Mouse (Mus musculus): ENCODE measurements around the gene Prkn. TPM values are rescaled to one million over a fixed set of nuclear protein-coding genes. Genes with fewer than 3 reads are reported as not detected.

Prkn gene
- polyA plus RNA-seq, 1 experiment from 2014 or later = 5.7 TPM

GRCm38 (mm10) chr17:11032366-11032765 lies 192.2 kb downstream of the Prkn start:
- Histone ChIP-seq H3K4me3 (ENCODE audit: low read length) (no peak overlapping the region), H3K27me3 (replicated peaks; ENCODE audit: control insufficient read depth, insufficient read depth, low read length) (no peaks in the 10 kb centered on the region), H3K9ac (ENCODE audit: low read depth, low read length) (no peak overlapping the region), H3K9me3 (ENCODE audit: control insufficient read depth, low read length) (no peaks in the 10 kb centered on the region), H3K36me3 (ENCODE audit: control insufficient read depth, insufficient read depth, low read length) (no peaks in the 10 kb centered on the region), H3K27ac (ENCODE audit: low read depth, low read length) (no peak overlapping the region), H3K4me2 (ENCODE audit: low read length) (no peak overlapping the region), H3K4me1 (ENCODE audit: control insufficient read depth, insufficient read depth, low read depth, low read length) (no peaks in the 10 kb centered on the region)
- WGBS = 97% methylated on average over 2 of the region's 2 CpGs
- no peak for ATAC-seq

- H3K4me1 ChIP-seq (ENCODE audit: control insufficient read depth, insufficient read depth, low read depth, low read length) = no peaks in the 10 kb centered on the region
Observed at GRCm38 (mm10) chr17:11033594-11033993, 193.4 kb downstream of the Prkn start.

GRCm38 (mm10) chr17:11038272-11038671 lies 198.1 kb downstream of the Prkn start:
- H3K4me1 ChIP-seq (ENCODE audit: control insufficient read depth, insufficient read depth, low read depth, low read length) = no peaks in the 10 kb centered on the region
- H3K9ac ChIP-seq (ENCODE audit: low read depth, low read length) = no peak overlapping the region
- H3K4me3 ChIP-seq (ENCODE audit: low read length) = no peak overlapping the region
- 100% methylated on average over 1 of the region's 1 CpGs for WGBS
- H3K9me3 ChIP-seq (ENCODE audit: control insufficient read depth, low read length) = no peaks in the 10 kb centered on the region
- H3K4me2 ChIP-seq (ENCODE audit: low read length) = no peak overlapping the region
- no peak for ATAC-seq
- H3K27ac ChIP-seq (ENCODE audit: low read depth, low read length) = no peak overlapping the region
- H3K36me3 ChIP-seq (ENCODE audit: control insufficient read depth, insufficient read depth, low read length) = no peaks in the 10 kb centered on the region
- no peaks in the 10 kb centered on the region for H3K27me3 ChIP-seq (replicated peaks; ENCODE audit: control insufficient read depth, insufficient read depth, low read length)

More at GRCm38 (mm10) chr17:11033594-11033993, 193.4 kb downstream of the Prkn start:
- Histone ChIP-seq H3K4me2 (ENCODE audit: low read length) (no peak overlapping the region), H3K9ac (ENCODE audit: low read depth, low read length) (no peak overlapping the region), H3K9me3 (ENCODE audit: control insufficient read depth, low read length) (no peaks in the 10 kb centered on the region), H3K27me3 (replicated peaks; ENCODE audit: control insufficient read depth, insufficient read depth, low read length) (no peaks in the 10 kb centered on the region), H3K36me3 (ENCODE audit: control insufficient read depth, insufficient read depth, low read length) (no peaks in the 10 kb centered on the region), H3K4me3 (ENCODE audit: low read length) (no peak overlapping the region), H3K27ac (ENCODE audit: low read depth, low read length) (no peak overlapping the region)
- WGBS = 46% methylated on average over 2 of the region's 2 CpGs
- no peak for ATAC-seq

GRCm38 (mm10) chr17:11058986-11059385 lies 218.8 kb downstream of the Prkn start:
- WGBS = 87% methylated on average over 1 of the region's 1 CpGs
- H3K4me1 ChIP-seq (ENCODE audit: control insufficient read depth, insufficient read depth, low read depth, low read length) = no peaks in the 10 kb centered on the region
- no peak overlapping the region for H3K4me3 ChIP-seq (ENCODE audit: low read length)
- H3K27me3 ChIP-seq (replicated peaks; ENCODE audit: control insufficient read depth, insufficient read depth, low read length) = no peaks in the 10 kb centered on the region
- ATAC-seq = no peak
- no peaks in the 10 kb centered on the region for H3K9me3 ChIP-seq (ENCODE audit: control insufficient read depth, low read length)
- H3K9ac ChIP-seq (ENCODE audit: low read depth, low read length) = no peak overlapping the region
- H3K4me2 ChIP-seq (ENCODE audit: low read length) = no peak overlapping the region
- H3K27ac ChIP-seq (ENCODE audit: low read depth, low read length) = no peak overlapping the region
- H3K36me3 ChIP-seq (ENCODE audit: control insufficient read depth, insufficient read depth, low read length) = no peaks in the 10 kb centered on the region

- Histone ChIP-seq H3K9ac (ENCODE audit: low read depth, low read length) (no peak overlapping the region), H3K4me2 (ENCODE audit: low read length) (peak overlapping the region; percentile 47), H3K9me3 (ENCODE audit: control insufficient read depth, low read length) (no peaks in the 10 kb centered on the region), H3K4me1 (ENCODE audit: control insufficient read depth, insufficient read depth, low read depth, low read length) (peaks cover 15% of the 10 kb centered on the region), H3K27me3 (replicated peaks; ENCODE audit: control insufficient read depth, insufficient read depth, low read length) (no peaks in the 10 kb centered on the region), H3K36me3 (ENCODE audit: control insufficient read depth, insufficient read depth, low read length) (no peaks in the 10 kb centered on the region), H3K27ac (ENCODE audit: low read depth, low read length) (peak overlapping the region; percentile 65), H3K4me3 (ENCODE audit: low read length) (no peak overlapping the region)
- peak; percentile 75 for ATAC-seq
- WGBS = 2% methylated on average over 16 of the region's 16 CpGs
Observed at GRCm38 (mm10) chr17:11067076-11067703, 227.0 kb downstream of the Prkn start.

GRCm38 (mm10) chr17:11067704-11068475 lies 227.7 kb downstream of the Prkn start:
- H3K27me3 ChIP-seq (replicated peaks; ENCODE audit: control insufficient read depth, insufficient read depth, low read length) = no peaks in the 10 kb centered on the region
- H3K4me1 ChIP-seq (ENCODE audit: control insufficient read depth, insufficient read depth, low read depth, low read length) = peaks cover 15% of the 10 kb centered on the region
- peak overlapping the region; percentile 65 for H3K27ac ChIP-seq (ENCODE audit: low read depth, low read length)
- no peaks in the 10 kb centered on the region for H3K9me3 ChIP-seq (ENCODE audit: control insufficient read depth, low read length)
- no peaks in the 10 kb centered on the region for H3K36me3 ChIP-seq (ENCODE audit: control insufficient read depth, insufficient read depth, low read length)
- WGBS = 5% methylated on average over 14 of the region's 14 CpGs
- peak overlapping the region; percentile 9; the same call in 1 of the 2 replicates for H3K9ac ChIP-seq (ENCODE audit: low read depth, low read length)
- peak; percentile 93 for ATAC-seq
- peak overlapping the region; percentile 47 for H3K4me2 ChIP-seq (ENCODE audit: low read length)
- no peak overlapping the region for H3K4me3 ChIP-seq (ENCODE audit: low read length)

- Histone ChIP-seq H3K4me3 (ENCODE audit: low read length) (no peak overlapping the region), H3K27ac (ENCODE audit: low read depth, low read length) (no peak overlapping the region), H3K9ac (ENCODE audit: low read depth, low read length) (no peak overlapping the region), H3K9me3 (ENCODE audit: control insufficient read depth, low read length) (no peaks in the 10 kb centered on the region), H3K27me3 (replicated peaks; ENCODE audit: control insufficient read depth, insufficient read depth, low read length) (no peaks in the 10 kb centered on the region), H3K4me1 (ENCODE audit: control insufficient read depth, insufficient read depth, low read depth, low read length) (peaks cover 15% of the 10 kb centered on the region), H3K4me2 (ENCODE audit: low read length) (no peak overlapping the region), H3K36me3 (ENCODE audit: control insufficient read depth, insufficient read depth, low read length) (no peaks in the 10 kb centered on the region)
- no peak for ATAC-seq
Observed at GRCm38 (mm10) chr17:11070996-11071395, 230.8 kb downstream of the Prkn start.

GRCm38 (mm10) chr17:11076319-11076903 lies 236.2 kb downstream of the Prkn start:
- Histone ChIP-seq H3K4me2 (ENCODE audit: low read length) (no peak overlapping the region), H3K9ac (ENCODE audit: low read depth, low read length) (no peak overlapping the region; the same call in 1 of the 2 replicates)
- 24% methylated on average over 6 of the region's 6 CpGs for WGBS

GRCm38 (mm10) chr17:11086492-11086891 lies 246.3 kb downstream of the Prkn start:
- Histone ChIP-seq H3K4me3 (ENCODE audit: low read length) (no peak overlapping the region), H3K4me1 (ENCODE audit: control insufficient read depth, insufficient read depth, low read depth, low read length) (peaks cover 6% of the 10 kb centered on the region), H3K27me3 (replicated peaks; ENCODE audit: control insufficient read depth, insufficient read depth, low read length) (no peaks in the 10 kb centered on the region), H3K4me2 (ENCODE audit: low read length) (no peak overlapping the region), H3K36me3 (ENCODE audit: control insufficient read depth, insufficient read depth, low read length) (no peaks in the 10 kb centered on the region), H3K9ac (ENCODE audit: low read depth, low read length) (no peak overlapping the region), H3K27ac (ENCODE audit: low read depth, low read length) (no peak overlapping the region), H3K9me3 (ENCODE audit: control insufficient read depth, low read length) (no peaks in the 10 kb centered on the region)
- 38% methylated on average over 1 of the region's 1 CpGs for WGBS
- ATAC-seq = no peak

More at GRCm38 (mm10) chr17:11076319-11076903, 236.2 kb downstream of the Prkn start:
- Histone ChIP-seq H3K27me3 (replicated peaks; ENCODE audit: control insufficient read depth, insufficient read depth, low read length) (no peaks in the 10 kb centered on the region), H3K4me3 (ENCODE audit: low read length) (no peak overlapping the region), H3K4me1 (ENCODE audit: control insufficient read depth, insufficient read depth, low read depth, low read length) (peaks cover 6% of the 10 kb centered on the region), H3K9me3 (ENCODE audit: control insufficient read depth, low read length) (no peaks in the 10 kb centered on the region), H3K27ac (ENCODE audit: low read depth, low read length) (no peak overlapping the region), H3K36me3 (ENCODE audit: control insufficient read depth, insufficient read depth, low read length) (no peaks in the 10 kb centered on the region)
- peak; percentile 74 for ATAC-seq
